Mouse (Mus musculus) ES-E14 (cell line): ENCODE measurements around the gene Gnpda2. TPM values are rescaled to one million over a fixed set of nuclear protein-coding genes. Genes with fewer than 3 reads are reported as not detected.
A peak's percentile ranks its signal among the peaks of the same experiment; 100 is the strongest.

Source experiments
- DNase-seq: peaks from one replicate; pipeline ENCODE4 v3.0.0-alpha.2; 2013; ENCODE audit warnings: low read depth, low spot score
- H3K27ac ChIP-seq: 2 replicates; pipeline ENCODE4 v1.5.1; 2012; ENCODE audit warnings: low read depth, mild to moderate bottlenecking, low read length, moderate library complexity, mixed read lengths; ENCODE audit not compliant: poor library complexity, insufficient read depth, severe bottlenecking
- H3K36me3 ChIP-seq: 2 replicates; pipeline ENCODE4 v1.6.1; 2012; ENCODE audit warnings: mild to moderate bottlenecking, low read length, moderate library complexity, mixed read lengths; ENCODE audit not compliant: control insufficient read depth, poor library complexity, insufficient read depth, severe bottlenecking
- H3K4me1 ChIP-seq, 2 experiments: fragments of 150-350 bp in 1 of 2; sonication (generic) in 1 of 2; 2 replicates each; pipeline ENCODE4 v1.6.1; 2012; ENCODE audit warnings: low read length in 2 of 2, mild to moderate bottlenecking in 1 of 2, mixed read lengths in 1 of 2; ENCODE audit not compliant: control insufficient read depth in 2 of 2, insufficient read depth in 2 of 2, poor library complexity in 1 of 2
- H3K4me3 ChIP-seq, 2 experiments: fragments of 150-350 bp in 1 of 2; sonication (generic) in 1 of 2; 2 replicates each; pipeline ENCODE4 v1.5.1; 2012; ENCODE audit warnings: low read length in 2 of 2, low read depth in 1 of 2, mild to moderate bottlenecking in 1 of 2, mixed read lengths in 1 of 2; ENCODE audit not compliant: insufficient read depth in 1 of 2, poor library complexity in 1 of 2, severe bottlenecking in 1 of 2
- H3K9ac ChIP-seq: 2 replicates; pipeline ENCODE4 v1.6.1; 2012; ENCODE audit warnings: low read depth, mild to moderate bottlenecking, low read length, mixed read lengths; ENCODE audit not compliant: poor library complexity, insufficient read depth, severe bottlenecking
- H3K9me3 ChIP-seq: fragments of 150-350 bp; sonication (generic); 2 replicates; pipeline ENCODE4 v1.6.1; 2012; ENCODE audit warnings: low read depth, mild to moderate bottlenecking, low read length; ENCODE audit not compliant: control insufficient read depth, insufficient read depth
- CHD2 ChIP-seq: IDR thresholded peaks from 2 replicates; pipeline ENCODE4 v1.6.1; 2014; ENCODE audit warnings: mild to moderate bottlenecking, low read depth, low read length, inconsistent platforms
- HCFC1 ChIP-seq: IDR thresholded peaks from 2 replicates; pipeline ENCODE4 v1.6.1; 2012; ENCODE audit warnings: low read length, inconsistent platforms, borderline replicate concordance; ENCODE audit not compliant: insufficient read depth
- MAFK ChIP-seq: IDR thresholded peaks from 2 replicates; pipeline ENCODE4 v1.6.1; 2014; ENCODE audit warnings: mild to moderate bottlenecking, low read depth, low read length, inconsistent platforms; ENCODE audit not compliant: insufficient read depth
- ZC3H11A ChIP-seq: IDR thresholded peaks from 2 replicates; pipeline ENCODE4 v1.6.1; 2012; ENCODE audit warnings: low read depth, mild to moderate bottlenecking, inconsistent platforms, low read length, borderline replicate concordance
- ZNF384 ChIP-seq: IDR thresholded peaks from 2 replicates; pipeline ENCODE4 v1.6.1; 2012; ENCODE audit warnings: low read depth, low read length, inconsistent platforms
- in situ Hi-C, 2 experiments: fragments of 600-800 bp; cut with MboI; formaldehyde crosslinking; loops; one replicate each; pipeline ENCODE4 v1.15.1; 2025; ENCODE audit warnings: low sequenced_read_pairs in 2 of 2, inconsistent platforms in 1 of 2; ENCODE audit not compliant: unreplicated experiment in 2 of 2
- total RNA-seq: library from RNA; depleted of rRNA; stranded (reverse); fragments of 300-350 nt; gene quantifications from 2 replicates; pipeline ENCODE4 v1.2.3, GENCODE M21; 2012

Gene Gnpda2
- total RNA-seq, 1 experiment, result 10.7 TPM

DNA sequence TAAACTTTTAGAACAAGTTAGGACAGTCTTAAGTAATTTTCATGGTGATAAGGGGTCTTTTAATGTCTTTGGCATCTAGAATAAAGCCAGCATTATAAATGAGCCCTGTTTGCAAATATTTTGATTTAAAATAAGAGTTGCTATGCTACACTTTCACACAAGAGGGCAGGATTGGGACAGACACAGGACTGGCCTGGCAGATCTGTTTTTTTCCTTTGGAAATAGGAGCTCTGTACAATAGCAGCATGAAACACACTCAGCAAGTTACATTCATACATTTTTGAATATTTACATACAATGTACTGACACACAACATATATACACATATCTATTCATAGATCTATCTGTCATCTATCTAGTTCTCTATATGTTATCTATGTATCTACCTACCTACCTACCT, 8.9 kb upstream of the Gnpda2 start:
- no peak overlapping the region for H3K4me3 ChIP-seq
- H3K9ac ChIP-seq, result no peak overlapping the region
- no peaks in the 10 kb centered on the region for H3K36me3 ChIP-seq
- in situ Hi-C loops, result loop anchor here in 1 of 2 experiments (25.0 kb wide), 1 partner anchor 911 kb away; no protein-coding TSS in a partner anchor
- peak; percentile 3 for DNase-seq
- no peaks in the 10 kb centered on the region for H3K4me1 ChIP-seq
- no peak for TF ChIP-seq CHD2
- TF ChIP-seq ZC3H11A, result no peak
- no peak for TF ChIP-seq ZNF384
- no peak for TF ChIP-seq MAFK
- TF ChIP-seq HCFC1, result no peak
- H3K9me3 ChIP-seq, result no peaks in the 10 kb centered on the region
- no peak overlapping the region for H3K27ac ChIP-seq

DNA sequence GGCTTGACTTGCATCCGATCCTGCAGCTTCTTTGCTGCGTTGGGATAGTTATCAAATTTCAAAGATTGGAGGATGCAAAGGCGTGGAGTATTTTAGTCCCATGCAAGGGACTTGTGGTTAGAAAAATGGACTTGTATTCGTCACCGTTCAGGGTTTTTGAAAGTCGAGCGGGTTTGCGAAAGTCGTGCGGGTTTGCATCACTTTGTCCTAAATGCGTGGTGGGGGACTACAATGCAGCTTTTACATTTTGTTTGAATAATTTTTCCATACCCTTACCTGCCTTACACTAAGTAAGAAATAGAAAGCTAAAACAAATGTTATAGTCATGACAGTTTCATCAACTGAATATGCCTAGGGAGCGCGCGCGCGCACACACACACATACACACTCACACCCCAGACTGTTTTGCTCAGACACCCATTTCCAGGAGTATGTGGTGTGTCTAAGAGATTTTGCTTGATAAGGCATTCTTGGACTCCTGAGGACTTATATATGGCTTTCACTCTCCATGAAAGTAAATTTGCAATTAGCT, 34.7 kb downstream of the Gnpda2 start:
- Histone ChIP-seq H3K36me3 (peaks cover 3% of the 10 kb centered on the region), H3K9ac (peak overlapping the region; percentile 88), H3K4me3 (peak overlapping the region; percentile 89 to 92), H3K27ac (no peak overlapping the region), H3K9me3 (no peaks in the 10 kb centered on the region), H3K4me1 (no peaks in the 10 kb centered on the region; a peak in 1 of 4 replicates)
- no peak for TF ChIP-seq ZC3H11A
- no peak for TF ChIP-seq ZNF384
- peak; percentile 15 for DNase-seq
- in situ Hi-C loops, result no loop called here

DNA sequence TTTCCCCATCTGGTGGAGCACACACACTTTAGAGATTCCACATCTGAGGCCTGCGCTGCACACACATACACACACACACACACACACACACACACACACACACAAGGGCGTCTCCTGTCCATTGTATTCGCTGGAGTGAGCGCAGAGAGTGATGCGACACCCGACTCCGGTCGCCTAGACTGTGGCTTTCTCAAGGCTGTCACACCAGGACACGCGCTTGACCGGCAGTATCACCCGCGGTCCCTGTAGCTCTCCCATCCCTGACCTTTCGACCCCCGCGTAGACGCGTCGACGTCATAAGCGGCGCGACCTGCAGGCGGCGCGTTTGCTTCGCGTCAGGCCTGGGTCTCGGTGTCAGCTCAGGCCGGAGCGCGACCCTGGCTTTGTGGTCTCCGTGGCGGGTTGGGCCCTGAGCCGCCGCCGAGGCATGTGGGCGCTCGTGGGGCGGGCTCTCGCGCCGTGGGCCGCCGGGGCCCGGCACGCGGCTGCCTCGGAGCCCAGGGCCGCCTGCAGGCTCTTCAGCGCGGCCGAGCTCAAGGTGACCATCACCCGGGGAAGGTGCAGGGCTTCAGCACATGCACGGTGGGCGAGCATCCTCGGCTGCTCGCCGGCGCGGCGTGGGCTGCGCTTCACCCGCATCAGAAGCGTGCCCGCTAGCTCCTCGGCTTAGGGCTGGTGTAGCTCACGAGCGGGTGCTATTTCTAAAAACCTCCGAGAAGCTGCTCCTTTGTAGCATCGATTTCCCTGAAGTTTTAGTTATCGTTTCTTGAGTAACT, 35.3 kb downstream of the Gnpda2 start, which contains the start of gene Guf1:
Gene Guf1, plus strand, starts transcription at position 296 of the 776 bp plus-strand sequence.
- Histone ChIP-seq H3K9ac (peak within 1 kb of the TSS; percentile 88), H3K36me3 (peaks cover 3% of the 10 kb centered on the region), H3K27ac (no peak within 1 kb of the TSS), H3K4me3 (peak within 1 kb of the TSS; percentile 89 to 92), H3K4me1 (no peaks in the 10 kb centered on the region; a peak in 1 of 4 replicates), H3K9me3 (no peaks in the 10 kb centered on the region)
- peak; percentile 80 for DNase-seq
- in situ Hi-C loops, result no loop called here
- TF ChIP-seq HCFC1 (peak; percentile 82; the same call in 1 of the 2 replicates), ZNF384 (no peak), CHD2 (no peak), ZC3H11A (no peak), MAFK (no peak)

DNA sequence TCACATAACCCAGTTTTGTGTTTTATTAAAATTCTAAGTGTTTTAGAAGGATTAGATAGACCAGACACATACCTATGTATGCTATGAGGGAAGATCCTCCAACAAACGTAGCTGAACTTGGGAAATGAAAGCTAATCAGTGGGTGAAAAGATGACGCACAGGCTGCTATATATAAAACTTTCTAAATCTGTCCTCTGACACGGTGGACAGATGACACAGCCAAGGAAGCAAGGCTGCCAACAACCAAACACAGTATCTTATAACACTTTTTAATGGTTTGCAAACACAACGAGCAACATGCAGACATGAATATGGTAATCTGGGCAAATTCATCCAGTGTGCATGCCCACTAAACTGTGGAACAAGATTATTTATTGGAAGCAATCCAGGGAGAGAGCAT, 49.7 kb downstream of the Gnpda2 start, which contains the start of gene Yipf7:
Gene Yipf7, minus strand, starts transcription at position 160 of the 400 bp plus-strand sequence.
- TF ChIP-seq CHD2 (no peak), ZNF384 (no peak)
- no peaks in the 10 kb centered on the region for H3K4me1 ChIP-seq
- H3K27ac ChIP-seq, result no peak within 1 kb of the TSS
- in situ Hi-C loops, result no loop called here
- no peak for DNase-seq
- no peak within 1 kb of the TSS for H3K4me3 ChIP-seq
- H3K36me3 ChIP-seq, result no peaks in the 10 kb centered on the region
- no peak within 1 kb of the TSS for H3K9ac ChIP-seq
- no peaks in the 10 kb centered on the region for H3K9me3 ChIP-seq
